Mouse (Mus musculus): ENCODE measurements around the gene Fmnl3.

DNA sequence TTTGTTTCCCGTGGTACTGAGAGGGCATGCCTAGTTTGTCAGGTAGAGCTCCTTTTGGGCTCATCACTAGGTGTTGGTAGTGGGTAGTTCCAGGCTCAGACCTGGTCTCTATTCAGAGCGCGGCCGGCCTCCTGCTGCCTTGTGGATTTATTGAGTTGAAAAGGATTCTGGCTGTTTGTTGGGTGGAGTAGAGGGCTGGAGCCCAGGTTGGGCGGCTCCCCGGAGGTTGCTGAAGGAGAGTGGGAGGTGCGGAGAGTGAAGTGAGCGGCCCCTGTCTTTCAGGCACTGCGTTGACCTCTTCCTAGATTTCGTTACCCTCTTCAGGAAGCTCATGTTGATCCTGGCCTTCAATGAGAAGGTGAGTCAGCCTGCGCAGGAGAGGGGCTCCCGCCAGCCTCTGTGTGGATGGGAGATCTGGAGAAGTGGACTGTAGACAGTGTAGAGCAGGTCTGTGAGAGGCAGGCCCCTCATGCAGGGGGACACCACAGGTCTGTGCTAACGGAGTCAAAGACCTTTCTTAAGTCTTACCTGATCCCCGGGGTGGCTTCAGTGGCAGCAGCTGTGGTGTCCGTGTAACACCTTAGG lies 36.8 kb upstream of the Fmnl3 start:
- no peak for TF ChIP-seq POLR2A (IDR thresholded peaks at IDR 0.05; ENCODE audit: low read depth, low read length)
- TF ChIP-seq MAX (IDR thresholded peaks at IDR 0.05; ENCODE audit: low read length), result no peak
- no peak for TF ChIP-seq MYC (IDR thresholded peaks at IDR 0.05; ENCODE audit: low read depth, low read length)
- no peak for TF ChIP-seq CTCF (conservative IDR thresholded peaks at IDR 0.05 in 1 of 2, IDR thresholded peaks at IDR 0.05 in 1 of 2; ENCODE audit: low read depth in 2 of 2, low read length in 2 of 2)
- TF ChIP-seq RCOR1 (conservative IDR thresholded peaks at IDR 0.05; ENCODE audit: low read depth, low read length), result no peak
- no peak for TF ChIP-seq ZNF384 (IDR thresholded peaks at IDR 0.05; ENCODE audit: low read depth, low read length)
- TF ChIP-seq GABPA (IDR thresholded peaks at IDR 0.05; ENCODE audit: insufficient replicate concordance, low read depth, low read length), result no peak
- TF ChIP-seq TCF12 (IDR thresholded peaks at IDR 0.05; ENCODE audit: low read depth, low read length), result no peak
- TF ChIP-seq E2F4 (IDR thresholded peaks at IDR 0.05; ENCODE audit: insufficient replicate concordance, low read depth, low read length), result no peak
- no peak for TF ChIP-seq BHLHE40 (IDR thresholded peaks at IDR 0.05; ENCODE audit: low read depth, low read length)
- no peak for TF ChIP-seq RAD21 (IDR thresholded peaks at IDR 0.05; ENCODE audit: low read depth, low read length)
- TF ChIP-seq SIN3A (IDR thresholded peaks at IDR 0.05; ENCODE audit: low read length), result no peak
- no peak for TF ChIP-seq EP300 (IDR thresholded peaks at IDR 0.05; ENCODE audit: low read length)
- no peak for TF ChIP-seq ZC3H11A (IDR thresholded peaks at IDR 0.05; ENCODE audit: low read depth, low read length)
